Mouse (Mus musculus) heart, embryonic 11.5 days (tissue): ENCODE results near the gene Baz2b. TPM values are rescaled to one million over a fixed set of nuclear protein-coding genes. Genes with fewer than 3 reads are reported as not detected.
A peak's percentile ranks its signal among the peaks of the same experiment; 100 is the strongest.

ENCODE experiments used
- ATAC-seq: fragments of 200-750 bp; cut with Nextera tagmentation; replicated peaks from 2 replicates; pipeline ENCODE4 v1.8.0; 2017; ENCODE audit warnings: moderate library complexity; ENCODE audit not compliant: insufficient number of reproducible peaks, low FRiP score, low TSS enrichment
- H3K27ac ChIP-seq: fragments of 300-500 bp; sonication (generic); 2 replicates; pipeline ENCODE4 v1.5.1; 2014; ENCODE audit warnings: mild to moderate bottlenecking, low read depth, low read length
- H3K27me3 ChIP-seq: fragments of 300-500 bp; sonication (generic); 2 replicates; pipeline ENCODE4 v1.6.1; 2014; ENCODE audit warnings: mild to moderate bottlenecking, low read length, mixed read lengths; ENCODE audit not compliant: control insufficient read depth, insufficient read depth
- H3K36me3 ChIP-seq: fragments of 300-500 bp; sonication (generic); 2 replicates; pipeline ENCODE4 v1.6.1; 2014; ENCODE audit warnings: mild to moderate bottlenecking, low read length, moderate library complexity, mixed read lengths; ENCODE audit not compliant: control insufficient read depth, insufficient read depth
- H3K4me1 ChIP-seq: fragments of 300-500 bp; sonication (generic); 2 replicates; pipeline ENCODE4 v1.6.1; 2014; ENCODE audit warnings: low read length; ENCODE audit not compliant: control insufficient read depth, insufficient read depth
- H3K4me2 ChIP-seq: fragments of 300-500 bp; sonication (generic); 2 replicates; pipeline ENCODE4 v1.6.1; 2014; ENCODE audit warnings: mild to moderate bottlenecking, moderate library complexity
- H3K4me3 ChIP-seq: fragments of 300-500 bp; sonication (generic); 2 replicates; pipeline ENCODE4 v1.5.1; 2014; ENCODE audit warnings: low read depth, low read length
- H3K9ac ChIP-seq: fragments of 300-500 bp; sonication (generic); 2 replicates; pipeline ENCODE4 v1.6.1; 2014; ENCODE audit warnings: mild to moderate bottlenecking, low read depth, low read length, moderate library complexity
- H3K9me3 ChIP-seq: fragments of 300-500 bp; sonication (generic); replicated peaks from 2 replicates; pipeline ENCODE4 v1.6.1; 2016; ENCODE audit warnings: low read length; ENCODE audit not compliant: control insufficient read depth
- WGBS: fragments of 180-500 bp; shearing (Covaris S2); extraction: QIAGEN DNeasy Blood & Tissue Kit; methylation state at CpG from one replicate; pipeline ENCODE4 v1.1.7; 2014; ENCODE audit not compliant: insufficient replicate concordance; 5-methylcytosine and 5-hydroxymethylcytosine counted together
- polyA plus RNA-seq: library from polyadenylated mRNA; unstranded; fragments of >200 nt; fragmentation: Nextera tagmentation; extraction: Ambion mirVana; gene quantifications from 2 replicates; pipeline ENCODE4 v1.2.1, GENCODE M21; 2014

The Baz2b gene
- 51.2 and 56.1 TPM in 2 replicates for polyA plus RNA-seq

GRCm38 (mm10) chr2:60209703-60210651 lies at the start of gene Baz2b, which contains the start of gene March7:
Gene Baz2b (minus strand): TSS chr2:60209839.
Gene March7 (plus strand): TSS chr2:60209887.
- under 1% methylated on average over 67 of the region's 109 CpGs for WGBS

GRCm38 (mm10) chr2:60259186-60259585 lies 49.5 kb upstream of the Baz2b start:
- H3K4me2 ChIP-seq: no peak overlapping the region
- no peak for ATAC-seq
- no peak overlapping the region for H3K27ac ChIP-seq
- H3K36me3 ChIP-seq: peaks cover 3% of the 10 kb centered on the region; the same call in 1 of the 2 replicates
- WGBS: 97% methylated on average over 5 of the region's 5 CpGs
- no peaks in the 10 kb centered on the region for H3K9me3 ChIP-seq
- H3K4me1 ChIP-seq: no peaks in the 10 kb centered on the region
- no peak overlapping the region for H3K9ac ChIP-seq
- no peaks in the 10 kb centered on the region for H3K27me3 ChIP-seq
- no peak overlapping the region for H3K4me3 ChIP-seq

More at GRCm38 (mm10) chr2:60209703-60210651, at the start of gene Baz2b, which contains the start of gene March7:
- H3K27me3 ChIP-seq: no peaks in the 10 kb centered on the region
- peak within 1 kb of the TSS; percentile 87 for H3K4me2 ChIP-seq
- peak within 1 kb of the TSS; percentile 98 for H3K9ac ChIP-seq
- peak; percentile 93 for ATAC-seq
- peak within 1 kb of the TSS; percentile 88 for H3K27ac ChIP-seq
- peak within 1 kb of the TSS; percentile 99 for H3K4me3 ChIP-seq
- H3K4me1 ChIP-seq: peaks cover 29% of the 10 kb centered on the region
- no peaks in the 10 kb centered on the region for H3K9me3 ChIP-seq
- H3K36me3 ChIP-seq: peaks cover 3% of the 10 kb centered on the region; the same call in 1 of the 2 replicates

- H3K4me1 ChIP-seq: no peaks in the 10 kb centered on the region
- H3K27ac ChIP-seq: no peak overlapping the region
- no peaks in the 10 kb centered on the region for H3K9me3 ChIP-seq
- no peak overlapping the region for H3K4me2 ChIP-seq
- H3K36me3 ChIP-seq: peaks cover 4% of the 10 kb centered on the region; the same call in 1 of the 2 replicates
- no peaks in the 10 kb centered on the region for H3K27me3 ChIP-seq
- H3K4me3 ChIP-seq: no peak overlapping the region
- ATAC-seq: no peak
- H3K9ac ChIP-seq: no peak overlapping the region
- WGBS: 77% methylated on average over 2 of the region's 2 CpGs
These were observed 47.1 kb upstream of the Baz2b start for GRCm38 (mm10) chr2:60256751-60257150.

GRCm38 (mm10) chr2:60253506-60253905 lies 43.9 kb upstream of the Baz2b start:
- H3K36me3 ChIP-seq: peaks cover 4% of the 10 kb centered on the region
- no peak overlapping the region for H3K27ac ChIP-seq
- no peak overlapping the region for H3K9ac ChIP-seq
- no peak for ATAC-seq
- H3K9me3 ChIP-seq: no peaks in the 10 kb centered on the region
- no peaks in the 10 kb centered on the region for H3K4me1 ChIP-seq
- no peak overlapping the region for H3K4me2 ChIP-seq
- H3K27me3 ChIP-seq: no peaks in the 10 kb centered on the region
- no peak overlapping the region for H3K4me3 ChIP-seq

- 76% methylated on average over 4 of the region's 4 CpGs for WGBS
- no peaks in the 10 kb centered on the region for H3K27me3 ChIP-seq
These were observed 43.1 kb upstream of the Baz2b start for GRCm38 (mm10) chr2:60252782-60253181.

GRCm38 (mm10) chr2:60234506-60234905 lies 24.9 kb upstream of the Baz2b start:
- no peaks in the 10 kb centered on the region for H3K4me1 ChIP-seq
- no peak overlapping the region for H3K4me3 ChIP-seq
- no peak for ATAC-seq
- H3K27me3 ChIP-seq: no peaks in the 10 kb centered on the region
- H3K9me3 ChIP-seq: no peaks in the 10 kb centered on the region
- 79% methylated on average over 7 of the region's 7 CpGs for WGBS
- no peak overlapping the region for H3K4me2 ChIP-seq
- H3K36me3 ChIP-seq: peaks cover 23% of the 10 kb centered on the region
- no peak overlapping the region for H3K27ac ChIP-seq
- H3K9ac ChIP-seq: no peak overlapping the region

More at GRCm38 (mm10) chr2:60252782-60253181, 43.1 kb upstream of the Baz2b start:
- H3K9me3 ChIP-seq: no peaks in the 10 kb centered on the region
- no peak overlapping the region for H3K9ac ChIP-seq
- no peak overlapping the region for H3K27ac ChIP-seq
- H3K4me1 ChIP-seq: no peaks in the 10 kb centered on the region
- no peak overlapping the region for H3K4me2 ChIP-seq
- no peak overlapping the region for H3K4me3 ChIP-seq
- peaks cover 4% of the 10 kb centered on the region for H3K36me3 ChIP-seq
- ATAC-seq: no peak

GRCm38 (mm10) chr2:60233147-60233546 lies 23.5 kb upstream of the Baz2b start:
- Histone ChIP-seq H3K9ac (no peak overlapping the region), H3K4me2 (no peak overlapping the region), H3K9me3 (no peaks in the 10 kb centered on the region), H3K27ac (peak overlapping the region; percentile 74), H3K36me3 (peaks cover 19% of the 10 kb centered on the region), H3K4me3 (no peak overlapping the region), H3K27me3 (no peaks in the 10 kb centered on the region), H3K4me1 (no peaks in the 10 kb centered on the region)
- ATAC-seq: no peak; the same call in 1 of the 2 replicates
- 29% methylated on average over 2 of the region's 2 CpGs for WGBS

- peaks cover 9% of the 10 kb centered on the region for H3K36me3 ChIP-seq
These were observed 20.7 kb upstream of the Baz2b start for GRCm38 (mm10) chr2:60230361-60230760.

More at GRCm38 (mm10) chr2:60230361-60230760, 20.7 kb upstream of the Baz2b start:
- WGBS: 89% methylated on average over 2 of the region's 2 CpGs
- ATAC-seq: no peak
- H3K9me3 ChIP-seq: no peaks in the 10 kb centered on the region
- H3K4me3 ChIP-seq: no peak overlapping the region
- H3K4me1 ChIP-seq: no peaks in the 10 kb centered on the region
- H3K27ac ChIP-seq: no peak overlapping the region
- no peak overlapping the region for H3K9ac ChIP-seq
- no peaks in the 10 kb centered on the region for H3K27me3 ChIP-seq
- H3K4me2 ChIP-seq: no peak overlapping the region
